Mouse (Mus musculus): ENCODE results near the gene Nemp1.

Gene Nemp1

GRCm38 (mm10) chr10:127666501-127667268, at the start of gene Nemp1:
TSS of gene Nemp1 (plus strand) at chr10:127666901.
- DNase-seq (ENCODE audit: low read depth, low spot score), result peak; percentile 95

GRCm38 (mm10) chr10:127617294-127617693, 49.4 kb upstream of the Nemp1 start:
- peak; percentile 77 for DNase-seq (ENCODE audit: low read depth, low spot score)

GRCm38 (mm10) chr10:127618173-127618572, 48.5 kb upstream of the Nemp1 start:
- DNase-seq (ENCODE audit: low read depth, low spot score), result peak; percentile 66

GRCm38 (mm10) chr10:127619119-127619721, 47.5 kb upstream of the Nemp1 start:
- DNase-seq (ENCODE audit: low read depth, low spot score), result no peak

- DNase-seq (ENCODE audit: low read depth, low spot score), result peak; percentile 54
Measured at GRCm38 (mm10) chr10:127619941-127620405, 46.7 kb upstream of the Nemp1 start.

GRCm38 (mm10) chr10:127620406-127621190, 46.1 kb upstream of the Nemp1 start, which contains the start of gene Lrp1:
TSS of gene Lrp1 (minus strand) at chr10:127621148.
- no peak for DNase-seq (ENCODE audit: low read depth, low spot score)

GRCm38 (mm10) chr10:127621191-127622056, 45.3 kb upstream of the Nemp1 start:
- peak; percentile 96 for DNase-seq (ENCODE audit: low read depth, low spot score)

GRCm38 (mm10) chr10:127622057-127622392, 44.7 kb upstream of the Nemp1 start:
- peak; percentile 80 for DNase-seq (ENCODE audit: low read depth, low spot score)

GRCm38 (mm10) chr10:127622661-127623060, 44.0 kb upstream of the Nemp1 start:
- DNase-seq (ENCODE audit: low read depth, low spot score), result no peak

- no peak for DNase-seq (ENCODE audit: low read depth, low spot score)
Measured at GRCm38 (mm10) chr10:127623439-127624216, 43.1 kb upstream of the Nemp1 start.

- DNase-seq (ENCODE audit: low read depth, low spot score), result peak; percentile 61
Measured at GRCm38 (mm10) chr10:127626433-127626832, 40.3 kb upstream of the Nemp1 start.

- DNase-seq (ENCODE audit: low read depth, low spot score), result peak; percentile 41
Measured at GRCm38 (mm10) chr10:127631261-127632214, 35.2 kb upstream of the Nemp1 start.

GRCm38 (mm10) chr10:127632668-127633271, 33.9 kb upstream of the Nemp1 start:
- no peak for DNase-seq (ENCODE audit: low read depth, low spot score)

GRCm38 (mm10) chr10:127640421-127640820, 26.3 kb upstream of the Nemp1 start:
- no peak for DNase-seq (ENCODE audit: low read depth, low spot score)

GRCm38 (mm10) chr10:127641861-127642771, 24.6 kb upstream of the Nemp1 start:
- peak; percentile 91 for DNase-seq (ENCODE audit: low read depth, low spot score)

GRCm38 (mm10) chr10:127642772-127643552, 23.7 kb upstream of the Nemp1 start, which contains the start of gene Stat6:
TSS of gene Stat6 (plus strand) at chr10:127642986.
- DNase-seq (ENCODE audit: low read depth, low spot score), result peak; percentile 72

Measured in brain, adult 2 months (tissue).